Mouse (Mus musculus): Measurements from ENCODE around the gene Traf3.

GRCm38 (mm10) chr12:111314273-111314672, 148.1 kb downstream of the Traf3 start:
- TF ChIP-seq CTCF (IDR thresholded peaks at IDR 0.05; ENCODE audit: low read depth) (no peak), EP300 (IDR thresholded peaks at IDR 0.05; ENCODE audit: low read depth) (no peak)

Data from liver, embryonic 14.5 days (tissue).